Mouse (Mus musculus): ENCODE data around the gene Ctdnep1.

DNA sequence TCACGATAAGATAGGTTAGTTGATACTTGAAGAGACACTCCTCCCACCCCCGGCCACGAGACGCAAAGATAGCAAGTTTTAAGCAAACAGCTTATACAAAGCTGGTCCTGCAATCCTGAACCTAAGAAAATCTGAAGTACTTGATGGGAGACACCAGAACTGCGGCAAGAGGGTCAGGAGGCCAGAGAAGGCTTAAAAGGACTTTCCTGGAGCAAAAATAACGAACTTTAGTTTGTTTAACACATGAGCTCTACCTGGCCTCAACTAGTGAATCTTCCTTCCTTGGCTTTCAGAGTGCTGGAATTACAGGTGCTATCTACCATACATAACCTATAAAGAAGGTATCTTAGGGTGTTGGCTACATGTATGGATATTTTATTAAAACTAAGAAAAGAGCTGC, 46.3 kb upstream of the Ctdnep1 start:
- no peak for TF ChIP-seq CTCF (IDR thresholded peaks at IDR 0.05; ENCODE audit: low read depth, low read length)
- TF ChIP-seq POLR2A (IDR thresholded peaks at IDR 0.05; ENCODE audit: borderline replicate concordance, low read depth, low read length) = no peak
